Mouse (Mus musculus): ENCODE data around the gene Kcnma1. TPM values are rescaled to one million over a fixed set of nuclear protein-coding genes. Genes with fewer than 3 reads are reported as not detected.

Kcnma1 gene
- polyA plus RNA-seq, 1 experiment = 4.9 TPM

DNA sequence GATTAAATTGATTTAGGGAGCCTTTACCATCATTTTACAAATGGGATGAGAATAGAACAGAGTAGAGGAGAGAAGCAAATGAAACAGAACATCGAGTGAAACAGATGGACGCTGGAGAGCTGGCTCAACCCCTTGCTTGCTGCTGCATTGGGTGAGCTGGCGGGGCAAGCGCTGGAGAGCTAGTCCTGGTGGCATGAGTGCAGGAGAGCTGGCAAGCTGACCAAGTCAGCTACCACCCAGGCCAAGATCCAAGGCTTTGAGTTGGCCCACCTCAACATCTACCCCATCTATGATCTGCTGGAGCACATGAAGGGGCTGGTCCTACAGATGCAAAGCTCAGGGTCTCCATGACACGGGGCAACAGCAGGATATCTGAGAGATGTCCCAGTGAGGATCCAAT, 301.4 kb downstream of the Kcnma1 start:
- Histone ChIP-seq H3K27me3 (ENCODE audit: control insufficient read depth, insufficient read depth, low read length) (no peaks in the 10 kb centered on the region), H3K4me3 (ENCODE audit: control insufficient read depth, insufficient read depth, low read length) (no peak overlapping the region), H3K27ac (ENCODE audit: control insufficient read depth, insufficient read depth, low read length) (no peak overlapping the region), H3K36me3 (ENCODE audit: control insufficient read depth, insufficient read depth, low read length) (no peaks in the 10 kb centered on the region), H3K4me1 (replicated peaks; ENCODE audit: control insufficient read depth, insufficient read depth, low read length) (no peaks in the 10 kb centered on the region)
- WGBS = 92% methylated on average over 5 of the region's 5 CpGs
- DNase-seq = no peak
- TF ChIP-seq CTCF (IDR thresholded peaks at IDR 0.05; ENCODE audit: borderline replicate concordance, control insufficient read depth, extremely low read depth, insufficient read depth, low read length, poor library complexity) (no peak), POLR2A (IDR thresholded peaks at IDR 0.05; ENCODE audit: control insufficient read depth, extremely low read depth, insufficient read depth, low read length, poor library complexity) (no peak)

DNA sequence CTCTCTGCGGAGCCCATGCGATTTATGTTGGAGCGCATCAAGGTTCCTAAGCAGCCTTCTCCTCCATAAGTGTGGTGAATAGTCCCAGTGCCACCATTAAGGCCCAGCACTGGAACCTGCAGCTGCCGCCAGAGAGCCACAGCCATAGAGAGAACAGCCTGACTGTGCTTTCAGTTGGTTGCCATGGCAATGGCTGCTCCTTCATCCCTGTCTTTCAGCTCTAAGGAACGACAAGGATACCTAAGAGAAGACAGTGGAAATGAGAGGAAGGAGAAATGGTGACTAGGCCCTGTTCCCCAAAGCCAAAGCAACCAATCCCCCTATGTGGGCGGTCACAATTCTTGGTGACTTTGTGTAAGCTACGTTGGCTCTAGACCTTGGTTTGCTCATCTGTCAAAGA, 303.3 kb downstream of the Kcnma1 start:
- H3K27me3 ChIP-seq (ENCODE audit: control insufficient read depth, insufficient read depth, low read length) = no peaks in the 10 kb centered on the region
- TF ChIP-seq CTCF (IDR thresholded peaks at IDR 0.05; ENCODE audit: borderline replicate concordance, control insufficient read depth, extremely low read depth, insufficient read depth, low read length, poor library complexity) = no peak
- TF ChIP-seq POLR2A (IDR thresholded peaks at IDR 0.05; ENCODE audit: control insufficient read depth, extremely low read depth, insufficient read depth, low read length, poor library complexity) = no peak
- 86% methylated on average over 7 of the region's 7 CpGs for WGBS
- no peaks in the 10 kb centered on the region for H3K36me3 ChIP-seq (ENCODE audit: control insufficient read depth, insufficient read depth, low read length)
- H3K4me1 ChIP-seq (replicated peaks; ENCODE audit: control insufficient read depth, insufficient read depth, low read length) = no peaks in the 10 kb centered on the region
- H3K27ac ChIP-seq (ENCODE audit: control insufficient read depth, insufficient read depth, low read length) = no peak overlapping the region
- H3K4me3 ChIP-seq (ENCODE audit: control insufficient read depth, insufficient read depth, low read length) = no peak overlapping the region
- no peak for DNase-seq

DNA sequence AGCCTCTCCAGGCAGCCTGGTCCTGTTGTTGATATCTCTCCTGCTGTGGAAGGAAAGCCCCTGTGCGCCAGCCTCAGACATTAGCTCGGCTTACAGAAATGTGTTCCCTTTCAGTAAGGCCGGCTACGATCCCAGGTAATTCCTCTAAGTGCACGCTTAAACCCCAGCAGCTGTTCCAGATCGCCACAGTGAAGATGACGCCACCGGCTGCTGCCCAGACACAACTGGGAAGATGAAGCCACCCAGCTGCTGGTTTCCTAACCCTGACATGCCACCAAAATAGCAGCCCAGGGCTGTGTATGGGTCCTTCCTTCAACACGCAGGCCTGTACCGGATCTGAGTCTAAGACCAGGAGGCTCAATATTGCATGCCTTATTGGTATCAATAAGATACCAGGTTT, 307.5 kb downstream of the Kcnma1 start:
- Histone ChIP-seq H3K4me3 (ENCODE audit: control insufficient read depth, insufficient read depth, low read length) (no peak overlapping the region), H3K27me3 (ENCODE audit: control insufficient read depth, insufficient read depth, low read length) (no peaks in the 10 kb centered on the region), H3K4me1 (replicated peaks; ENCODE audit: control insufficient read depth, insufficient read depth, low read length) (no peaks in the 10 kb centered on the region), H3K27ac (ENCODE audit: control insufficient read depth, insufficient read depth, low read length) (no peak overlapping the region), H3K36me3 (ENCODE audit: control insufficient read depth, insufficient read depth, low read length) (no peaks in the 10 kb centered on the region)
- 94% methylated on average over 10 of the region's 10 CpGs for WGBS
- TF ChIP-seq POLR2A (IDR thresholded peaks at IDR 0.05; ENCODE audit: control insufficient read depth, extremely low read depth, insufficient read depth, low read length, poor library complexity) = no peak
- TF ChIP-seq CTCF (IDR thresholded peaks at IDR 0.05; ENCODE audit: borderline replicate concordance, control insufficient read depth, extremely low read depth, insufficient read depth, low read length, poor library complexity) = no peak
- no peak for DNase-seq

DNA sequence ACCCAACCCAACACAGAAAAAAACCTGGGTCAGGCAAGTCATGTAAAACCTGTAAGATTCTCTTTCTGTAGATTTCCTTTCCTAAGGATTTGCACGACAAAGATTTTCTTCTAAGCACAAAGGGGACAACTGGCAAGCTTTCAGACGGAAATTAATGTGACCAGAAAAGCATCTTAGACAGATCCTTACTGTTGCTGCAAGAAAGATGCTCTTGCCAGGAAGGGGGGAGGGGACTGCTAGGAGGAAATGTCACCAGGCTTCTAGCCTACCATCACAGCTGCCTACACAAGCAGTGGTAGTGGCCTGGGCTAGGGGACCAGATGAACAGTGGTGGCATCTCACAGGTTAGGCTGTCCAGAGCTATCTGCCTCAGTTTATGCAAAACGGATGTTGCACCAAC, 308.6 kb downstream of the Kcnma1 start:
- Histone ChIP-seq H3K4me3 (ENCODE audit: control insufficient read depth, insufficient read depth, low read length) (no peak overlapping the region), H3K27ac (ENCODE audit: control insufficient read depth, insufficient read depth, low read length) (no peak overlapping the region), H3K27me3 (ENCODE audit: control insufficient read depth, insufficient read depth, low read length) (no peaks in the 10 kb centered on the region), H3K36me3 (ENCODE audit: control insufficient read depth, insufficient read depth, low read length) (no peaks in the 10 kb centered on the region), H3K4me1 (replicated peaks; ENCODE audit: control insufficient read depth, insufficient read depth, low read length) (no peaks in the 10 kb centered on the region)
- WGBS = 79% methylated on average over 3 of the region's 3 CpGs
- no peak for DNase-seq
- TF ChIP-seq CTCF (IDR thresholded peaks at IDR 0.05; ENCODE audit: borderline replicate concordance, control insufficient read depth, extremely low read depth, insufficient read depth, low read length, poor library complexity) = no peak
- no peak for TF ChIP-seq POLR2A (IDR thresholded peaks at IDR 0.05; ENCODE audit: control insufficient read depth, extremely low read depth, insufficient read depth, low read length, poor library complexity)

DNA sequence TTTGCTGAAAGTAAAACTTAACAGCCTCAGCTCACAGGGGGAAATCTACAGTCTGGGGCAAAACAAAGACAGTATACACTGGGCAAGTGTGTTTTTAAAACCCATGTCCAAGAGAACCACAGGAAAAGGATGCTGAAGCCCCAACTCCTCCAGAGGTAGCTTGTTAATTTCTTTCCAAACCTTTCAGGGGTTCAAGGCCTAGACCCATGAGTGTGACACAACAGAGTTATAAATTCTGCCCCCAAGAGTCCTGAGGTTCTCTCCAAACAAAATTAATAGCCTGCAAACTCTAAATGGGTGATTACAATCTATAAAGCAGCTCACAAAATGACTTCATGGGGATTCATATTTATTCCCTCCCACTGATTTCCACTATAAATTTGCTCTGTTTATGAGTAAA, 310.0 kb downstream of the Kcnma1 start:
- H3K4me1 ChIP-seq (replicated peaks; ENCODE audit: control insufficient read depth, insufficient read depth, low read length) = no peaks in the 10 kb centered on the region
- no peak overlapping the region for H3K27ac ChIP-seq (ENCODE audit: control insufficient read depth, insufficient read depth, low read length)
- no peaks in the 10 kb centered on the region for H3K36me3 ChIP-seq (ENCODE audit: control insufficient read depth, insufficient read depth, low read length)
- H3K27me3 ChIP-seq (ENCODE audit: control insufficient read depth, insufficient read depth, low read length) = no peaks in the 10 kb centered on the region
- H3K4me3 ChIP-seq (ENCODE audit: control insufficient read depth, insufficient read depth, low read length) = no peak overlapping the region
- no peak for TF ChIP-seq POLR2A (IDR thresholded peaks at IDR 0.05; ENCODE audit: control insufficient read depth, extremely low read depth, insufficient read depth, low read length, poor library complexity)
- TF ChIP-seq CTCF (IDR thresholded peaks at IDR 0.05; ENCODE audit: borderline replicate concordance, control insufficient read depth, extremely low read depth, insufficient read depth, low read length, poor library complexity) = no peak
- DNase-seq = no peak

DNA sequence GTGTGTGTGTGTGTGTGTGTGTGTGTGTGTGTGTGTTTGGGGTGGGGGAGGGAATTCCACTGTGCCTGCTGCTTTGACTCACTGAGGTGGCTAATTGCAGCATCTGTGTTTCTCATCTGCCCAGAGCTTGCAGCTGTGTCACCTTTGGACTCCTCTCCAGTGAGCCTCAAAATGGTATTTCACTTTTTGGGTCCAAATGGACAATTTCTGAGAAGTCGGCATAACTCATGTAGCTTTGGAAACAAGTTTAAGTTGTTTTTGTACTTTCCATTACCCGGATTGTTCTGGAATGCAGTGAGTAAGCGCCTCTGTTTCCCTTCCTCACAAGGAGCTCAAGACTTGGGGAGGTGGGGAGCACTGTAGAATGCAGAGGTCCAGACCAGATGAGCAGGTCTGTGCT, 317.9 kb downstream of the Kcnma1 start:
- WGBS = 87% methylated on average over 3 of the region's 3 CpGs
- DNase-seq = no peak

DNA sequence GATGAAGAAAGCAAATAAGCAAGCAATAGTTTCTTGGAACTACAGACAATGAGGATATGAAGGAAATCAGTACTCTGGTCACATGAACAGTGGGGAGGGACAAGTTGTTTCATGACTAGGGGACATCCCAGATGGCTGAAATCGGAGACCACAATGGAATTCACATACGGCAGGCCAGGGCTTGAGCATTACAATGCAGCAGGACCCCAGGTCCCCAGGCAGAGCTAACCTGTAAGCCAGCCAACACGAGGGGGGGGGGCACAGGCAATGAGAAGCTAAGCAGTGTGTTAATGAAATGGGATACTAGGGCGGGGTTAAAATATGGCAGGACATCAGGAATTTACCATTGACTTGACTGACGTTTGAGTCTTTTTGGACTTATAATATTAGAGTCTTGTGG, 324.6 kb downstream of the Kcnma1 start:
- Histone ChIP-seq H3K27me3 (ENCODE audit: control insufficient read depth, insufficient read depth, low read length) (no peaks in the 10 kb centered on the region), H3K4me1 (replicated peaks; ENCODE audit: control insufficient read depth, insufficient read depth, low read length) (no peaks in the 10 kb centered on the region), H3K36me3 (ENCODE audit: control insufficient read depth, insufficient read depth, low read length) (no peaks in the 10 kb centered on the region), H3K27ac (ENCODE audit: control insufficient read depth, insufficient read depth, low read length) (no peak overlapping the region), H3K4me3 (ENCODE audit: control insufficient read depth, insufficient read depth, low read length) (no peak overlapping the region)
- no peak for DNase-seq
- WGBS = 64% methylated on average over 5 of the region's 5 CpGs
- TF ChIP-seq POLR2A (IDR thresholded peaks at IDR 0.05; ENCODE audit: control insufficient read depth, extremely low read depth, insufficient read depth, low read length, poor library complexity) (no peak), CTCF (IDR thresholded peaks at IDR 0.05; ENCODE audit: borderline replicate concordance, control insufficient read depth, extremely low read depth, insufficient read depth, low read length, poor library complexity) (no peak)

More for the DNA sequence above, 317.9 kb downstream of the Kcnma1 start:
- H3K36me3 ChIP-seq (ENCODE audit: control insufficient read depth, insufficient read depth, low read length) = no peaks in the 10 kb centered on the region
- no peak overlapping the region for H3K4me3 ChIP-seq (ENCODE audit: control insufficient read depth, insufficient read depth, low read length)
- H3K27ac ChIP-seq (ENCODE audit: control insufficient read depth, insufficient read depth, low read length) = no peak overlapping the region
- no peaks in the 10 kb centered on the region for H3K4me1 ChIP-seq (replicated peaks; ENCODE audit: control insufficient read depth, insufficient read depth, low read length)
- TF ChIP-seq POLR2A (IDR thresholded peaks at IDR 0.05; ENCODE audit: control insufficient read depth, extremely low read depth, insufficient read depth, low read length, poor library complexity) (no peak), CTCF (IDR thresholded peaks at IDR 0.05; ENCODE audit: borderline replicate concordance, control insufficient read depth, extremely low read depth, insufficient read depth, low read length, poor library complexity) (no peak)
- no peaks in the 10 kb centered on the region for H3K27me3 ChIP-seq (ENCODE audit: control insufficient read depth, insufficient read depth, low read length)
